Mouse (Mus musculus) erythroblast, embryonic 14.5 days (primary cell): ENCODE measurements at regions not wholly inside any gene's neighbourhood (a gene's known extent, or its start where the extent isn't known, plus 50 kb on each side); places are given as distances from the start of the nearest gene placed in this dataset.

Source experiments
- H3K27me3 ChIP-seq: 2 replicates; pipeline ENCODE4 v1.6.1; 2012; ENCODE audit warnings: inconsistent platforms; ENCODE audit not compliant: control insufficient read depth
- H3K36me3 ChIP-seq: 2 replicates; pipeline ENCODE4 v1.6.1; 2012; ENCODE audit warnings: mild to moderate bottlenecking, inconsistent platforms; ENCODE audit not compliant: control insufficient read depth
- H3K4me1 ChIP-seq: 2 replicates; pipeline ENCODE4 v1.6.1; 2012; ENCODE audit warnings: inconsistent platforms; ENCODE audit not compliant: control insufficient read depth
- H3K4me3 ChIP-seq: replicated peaks from 2 replicates; pipeline ENCODE3; 2012; ENCODE audit warnings: moderate library complexity, mild to moderate bottlenecking, inconsistent platforms
- H3K9me3 ChIP-seq: 2 replicates; pipeline ENCODE4 v1.6.1; 2012; ENCODE audit warnings: low read length, inconsistent platforms, mixed read lengths; ENCODE audit not compliant: control insufficient read depth
- GATA1 ChIP-seq: IDR thresholded peaks from 2 replicates; pipeline ENCODE4 v1.6.1; 2012; ENCODE audit warnings: low read length, inconsistent platforms, mixed read lengths
- TAL1 ChIP-seq: IDR thresholded peaks from 3 replicates; pipeline ENCODE4 v1.6.1; 2012; ENCODE audit warnings: low read length, inconsistent platforms, mixed read lengths

DNA sequence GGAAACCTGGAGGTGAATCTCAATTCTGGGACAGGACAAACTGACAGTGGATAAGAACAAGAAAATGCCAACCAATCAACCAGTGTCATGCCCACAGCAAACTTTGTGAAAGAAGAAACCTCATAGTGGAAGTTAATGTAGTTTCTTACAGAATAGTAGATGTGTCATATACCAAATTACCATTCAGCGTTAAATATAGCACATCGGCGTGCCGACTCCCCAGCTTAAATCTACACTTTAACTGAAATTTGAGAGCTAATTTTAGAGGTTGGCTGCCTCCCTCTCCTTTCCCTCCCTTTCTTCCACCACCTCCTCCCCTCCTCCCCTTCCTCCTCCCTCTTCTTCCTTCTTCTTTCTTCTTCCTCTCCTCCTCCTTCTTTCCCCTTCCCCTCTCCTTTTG, 197.2 kb downstream of the Satb1 start:
- Histone ChIP-seq H3K9me3 (no peaks in the 10 kb centered on the region; the same call in 1 of the 2 replicates), H3K27me3 (no peaks in the 10 kb centered on the region), H3K36me3 (no peaks in the 10 kb centered on the region), H3K4me1 (no peaks in the 10 kb centered on the region), H3K4me3 (no peak overlapping the region)
- TF ChIP-seq TAL1 (no peak), GATA1 (no peak)

GRCm38 (mm10) chr17:51631574-51631973, 201.5 kb downstream of the Satb1 start:
- Histone ChIP-seq H3K36me3 (no peaks in the 10 kb centered on the region), H3K9me3 (no peaks in the 10 kb centered on the region; the same call in 1 of the 2 replicates), H3K27me3 (no peaks in the 10 kb centered on the region), H3K4me1 (no peaks in the 10 kb centered on the region), H3K4me3 (no peak overlapping the region)
- TF ChIP-seq TAL1 (no peak), GATA1 (no peak)

GRCm38 (mm10) chr17:51620528-51620927, 212.6 kb downstream of the Satb1 start:
- TF ChIP-seq GATA1 (no peak), TAL1 (no peak)
- no peaks in the 10 kb centered on the region for H3K9me3 ChIP-seq
- no peaks in the 10 kb centered on the region for H3K27me3 ChIP-seq
- H3K36me3 ChIP-seq = no peaks in the 10 kb centered on the region
- H3K4me3 ChIP-seq = no peak overlapping the region
- H3K4me1 ChIP-seq = no peaks in the 10 kb centered on the region

DNA sequence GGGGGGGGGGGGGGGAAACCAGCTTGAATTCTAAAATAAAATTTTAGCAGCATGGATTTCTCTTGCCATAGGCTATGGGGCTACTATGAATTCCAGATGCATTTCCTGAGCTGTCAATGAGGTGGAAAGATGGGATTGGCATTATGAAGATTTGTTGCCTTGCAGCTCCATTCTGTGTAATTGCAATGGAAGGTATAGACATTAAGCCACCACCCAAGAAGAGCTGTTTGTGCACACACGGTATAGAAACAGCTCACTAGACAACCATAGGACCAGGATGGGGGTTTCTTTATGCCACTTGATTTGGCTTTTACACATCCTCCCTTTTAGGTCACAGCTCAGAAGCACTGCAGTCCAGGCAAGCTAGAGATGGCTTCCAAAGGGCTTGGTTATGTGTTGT, 247.8 kb downstream of the Satb1 start:
- H3K27me3 ChIP-seq = no peaks in the 10 kb centered on the region
- peaks cover 19% of the 10 kb centered on the region for H3K9me3 ChIP-seq
- H3K4me3 ChIP-seq = no peak overlapping the region
- no peaks in the 10 kb centered on the region for H3K36me3 ChIP-seq
- no peak for TF ChIP-seq GATA1
- TF ChIP-seq TAL1 = no peak
- no peaks in the 10 kb centered on the region for H3K4me1 ChIP-seq

DNA sequence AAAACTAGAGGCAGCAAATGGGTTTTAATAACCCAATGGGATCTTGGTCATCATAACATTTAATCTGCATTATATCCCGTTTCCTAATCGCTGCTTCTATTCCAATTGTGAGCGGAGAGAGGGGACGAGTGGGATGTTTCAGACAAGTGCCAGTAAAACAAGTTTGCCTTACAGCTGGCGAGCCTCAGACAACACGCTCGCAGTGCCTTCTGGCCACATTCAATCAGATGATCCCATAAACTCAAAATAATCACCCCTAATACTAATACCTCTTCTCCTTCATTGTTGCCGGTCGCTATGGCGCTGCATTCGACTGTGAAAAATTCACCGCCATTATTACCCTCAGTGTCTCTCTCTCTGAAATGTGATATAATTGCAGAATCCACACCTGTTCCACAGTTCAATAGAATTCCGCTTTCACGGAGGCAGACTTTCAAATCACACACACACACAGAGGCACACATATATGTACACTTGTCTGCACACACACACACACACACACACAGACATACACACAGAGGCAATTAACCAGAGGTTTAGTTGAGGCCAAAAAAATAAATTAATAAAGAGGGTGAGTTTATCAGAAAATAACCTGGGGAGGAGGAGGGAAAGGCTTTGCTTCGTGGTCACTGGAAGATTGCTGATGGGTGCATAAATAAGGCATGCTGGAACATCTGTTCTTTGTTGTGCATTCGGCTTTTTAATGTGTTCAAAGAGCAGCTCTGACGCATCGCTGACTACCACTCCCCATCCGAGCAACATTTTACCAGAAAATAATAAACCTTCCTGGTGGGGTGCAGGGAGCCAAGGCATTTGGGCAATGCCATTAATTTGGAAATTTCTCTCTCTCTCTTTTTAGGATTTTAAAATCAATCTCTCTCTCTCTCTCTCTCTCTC, 248.9 kb downstream of the Satb1 start:
- H3K9me3 ChIP-seq = peaks cover 19% of the 10 kb centered on the region
- no peak overlapping the region for H3K4me3 ChIP-seq
- no peaks in the 10 kb centered on the region for H3K4me1 ChIP-seq
- H3K27me3 ChIP-seq = no peaks in the 10 kb centered on the region
- no peaks in the 10 kb centered on the region for H3K36me3 ChIP-seq
- TF ChIP-seq GATA1 (no peak), TAL1 (no peak)

- Histone ChIP-seq H3K27me3 (no peaks in the 10 kb centered on the region), H3K4me3 (no peak overlapping the region), H3K36me3 (no peaks in the 10 kb centered on the region), H3K9me3 (peaks cover 19% of the 10 kb centered on the region), H3K4me1 (no peaks in the 10 kb centered on the region)
- TF ChIP-seq TAL1 = no peak
- TF ChIP-seq GATA1 = no peak
These were observed 249.8 kb downstream of the Satb1 start for GRCm38 (mm10) chr17:51583277-51583676.

GRCm38 (mm10) chr17:51555854-51556253, 277.2 kb downstream of the Satb1 start:
- no peaks in the 10 kb centered on the region for H3K27me3 ChIP-seq
- TF ChIP-seq TAL1 (no peak), GATA1 (no peak)
- no peaks in the 10 kb centered on the region for H3K9me3 ChIP-seq
- H3K36me3 ChIP-seq = no peaks in the 10 kb centered on the region
- H3K4me1 ChIP-seq = peaks cover 6% of the 10 kb centered on the region; the same call in 1 of the 2 replicates
- no peak overlapping the region for H3K4me3 ChIP-seq

- peaks cover 6% of the 10 kb centered on the region; the same call in 1 of the 2 replicates for H3K4me1 ChIP-seq
- no peaks in the 10 kb centered on the region for H3K27me3 ChIP-seq
- no peaks in the 10 kb centered on the region for H3K36me3 ChIP-seq
- H3K4me3 ChIP-seq = no peak overlapping the region
- no peaks in the 10 kb centered on the region for H3K9me3 ChIP-seq
- TF ChIP-seq GATA1 (no peak), TAL1 (no peak)
These were observed 278.6 kb downstream of the Satb1 start for GRCm38 (mm10) chr17:51554446-51554845.

- Histone ChIP-seq H3K4me1 (peaks cover 6% of the 10 kb centered on the region; the same call in 1 of the 2 replicates), H3K36me3 (no peaks in the 10 kb centered on the region), H3K27me3 (no peaks in the 10 kb centered on the region), H3K9me3 (no peaks in the 10 kb centered on the region), H3K4me3 (no peak overlapping the region)
- peak; percentile 36; the same call in 1 of the 3 replicates for TF ChIP-seq TAL1
- 0 out of 2 replicates have a peak, but pooled peaks have one; percentile 18 for TF ChIP-seq GATA1
These were observed 280.6 kb downstream of the Satb1 start for GRCm38 (mm10) chr17:51552277-51553015.
